Mouse (Mus musculus): ENCODE data around the gene Gpr61. TPM values are rescaled to one million over a fixed set of nuclear protein-coding genes. Genes with fewer than 3 reads are reported as not detected.

The Gpr61 gene
- total RNA-seq, 4 experiments from 2014 or later: not detected

DNA sequence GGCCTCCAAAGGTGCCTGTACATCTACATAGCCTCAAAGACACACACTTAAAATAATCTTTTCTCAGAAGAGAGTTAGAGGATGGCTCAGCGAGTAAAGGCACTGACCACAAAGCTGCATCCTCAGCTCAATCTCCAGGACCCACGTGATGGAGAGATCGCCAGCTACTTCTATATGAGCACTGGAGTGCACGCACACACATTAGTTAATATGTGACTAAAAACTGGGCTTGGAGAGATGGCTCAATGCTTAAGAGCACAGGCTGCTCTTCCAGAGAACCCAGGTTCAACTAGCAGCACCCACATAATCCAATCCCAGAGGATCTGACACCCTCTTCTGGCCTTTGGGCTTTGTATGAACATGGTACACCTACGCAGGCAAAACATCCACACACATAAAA lies 23.5 kb downstream of the Gpr61 start:
- DNase-seq (ENCODE audit: low spot score): no peak

DNA sequence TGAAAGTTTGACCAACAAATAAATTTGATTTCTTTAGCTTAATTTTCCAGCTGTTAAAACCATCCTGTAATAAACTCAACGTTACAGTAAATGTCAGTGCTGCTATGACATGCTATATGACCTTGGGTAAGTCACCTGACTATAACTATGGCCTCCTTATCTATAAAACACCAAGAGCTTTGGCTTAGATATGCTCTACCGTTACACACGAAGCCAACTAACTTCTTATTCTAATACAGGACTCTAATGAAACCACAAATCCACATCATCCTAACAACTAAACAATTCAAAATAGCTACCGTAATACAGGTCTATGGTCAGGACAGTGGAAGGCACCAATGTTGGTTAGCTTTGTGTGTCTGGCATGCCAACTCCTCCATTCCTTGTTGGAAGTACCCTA lies 24.9 kb downstream of the Gpr61 start:
- DNase-seq (ENCODE audit: low spot score): no peak

DNA sequence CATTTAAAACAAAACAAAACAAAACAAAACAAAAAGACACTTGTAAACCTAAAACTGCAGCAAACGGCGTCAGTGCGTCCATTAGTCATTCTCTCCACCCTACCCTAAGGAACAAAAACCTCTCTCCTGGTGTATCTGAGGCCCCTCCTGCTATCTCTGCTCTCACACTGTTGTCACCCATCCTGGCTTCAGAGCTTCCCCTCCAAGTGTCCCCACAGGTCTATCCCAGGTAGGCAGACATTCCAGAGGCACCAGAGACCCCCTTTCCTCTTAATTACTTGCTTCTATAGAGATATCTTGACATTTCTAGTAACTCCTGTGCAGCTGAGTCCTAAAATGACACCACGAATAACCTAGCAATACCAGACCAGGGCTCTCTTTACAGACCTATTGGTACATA lies 25.3 kb downstream of the Gpr61 start:
- no peak for DNase-seq (ENCODE audit: low spot score)

DNA sequence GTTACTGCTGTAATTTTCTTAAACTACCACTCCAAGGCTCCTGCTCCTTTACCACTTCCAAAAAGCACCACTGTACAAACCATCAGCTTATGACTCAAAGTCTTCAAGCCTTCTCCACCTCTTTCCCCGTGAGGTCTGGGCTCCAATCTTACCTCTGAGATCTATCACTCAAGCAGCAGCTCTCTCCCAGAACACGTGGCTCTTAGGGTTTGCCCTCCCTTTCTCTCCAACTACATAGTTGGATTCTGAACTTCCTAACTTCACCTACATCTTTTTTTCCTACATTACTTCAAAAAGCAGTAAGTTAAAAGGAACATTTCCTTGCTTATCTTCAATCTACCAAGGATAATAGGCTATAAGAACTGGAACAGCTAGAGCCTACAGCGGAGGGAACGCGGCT lies 26.2 kb downstream of the Gpr61 start:
- no peak for DNase-seq (ENCODE audit: low spot score)

DNA sequence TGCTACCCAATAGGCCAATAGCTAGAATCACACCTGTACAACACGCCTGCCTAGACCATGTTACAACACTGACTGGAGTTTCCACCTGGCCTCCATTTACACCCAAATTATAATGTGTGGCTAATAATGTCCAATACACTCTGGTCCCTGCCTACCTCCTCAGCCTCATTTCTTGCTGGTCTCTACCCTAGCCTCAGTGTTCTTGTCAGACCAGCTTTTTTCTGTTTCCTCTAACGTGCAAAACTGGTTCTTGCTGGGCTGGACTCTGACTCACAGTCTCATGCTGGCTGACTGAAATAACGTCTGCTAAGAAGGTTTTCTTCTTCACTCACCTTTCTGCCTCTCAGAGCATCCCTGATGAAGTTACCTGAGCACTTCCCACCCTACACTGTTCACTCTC lies 28.4 kb downstream of the Gpr61 start:
- no peak for DNase-seq (ENCODE audit: low spot score)

DNA sequence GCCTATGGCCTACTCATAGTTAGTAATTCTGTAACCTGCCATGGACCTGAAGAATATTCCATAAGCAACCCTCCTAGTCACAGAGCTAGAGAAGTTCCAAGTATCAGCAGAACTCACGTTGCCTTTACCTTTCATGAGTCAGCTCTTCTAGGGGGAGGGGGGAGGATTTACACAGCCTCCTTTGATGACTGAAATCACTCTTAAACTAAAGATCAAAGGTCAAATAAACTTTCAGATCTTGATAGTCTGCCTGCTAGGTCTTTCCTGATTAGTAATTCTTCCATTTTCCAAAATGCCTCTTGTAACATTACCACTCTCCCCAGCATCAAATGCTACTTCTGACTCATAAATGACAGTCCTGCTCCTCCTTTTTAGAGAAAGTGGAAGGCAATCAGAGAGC lies 30.6 kb downstream of the Gpr61 start:
- DNase-seq (ENCODE audit: low spot score): no peak

DNA sequence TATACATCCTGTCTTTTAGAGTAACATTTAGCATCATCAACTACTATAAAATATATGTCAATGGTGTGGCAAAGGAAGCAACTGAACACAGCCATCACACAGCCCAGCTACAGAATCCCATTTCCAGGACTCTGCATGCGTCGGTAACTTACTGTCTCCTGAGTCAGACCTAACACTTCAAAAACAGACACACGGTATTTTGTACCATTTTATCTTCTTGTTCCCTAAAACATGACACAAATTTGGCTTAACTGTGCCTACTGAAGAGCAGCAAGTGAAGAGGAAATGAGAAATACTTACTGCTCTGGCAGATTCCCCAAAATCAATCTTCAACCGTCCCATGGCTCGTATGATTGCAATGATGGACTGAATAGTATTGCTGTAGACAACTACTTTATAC lies 31.4 kb downstream of the Gpr61 start:
- no peak for DNase-seq (ENCODE audit: low spot score)

DNA sequence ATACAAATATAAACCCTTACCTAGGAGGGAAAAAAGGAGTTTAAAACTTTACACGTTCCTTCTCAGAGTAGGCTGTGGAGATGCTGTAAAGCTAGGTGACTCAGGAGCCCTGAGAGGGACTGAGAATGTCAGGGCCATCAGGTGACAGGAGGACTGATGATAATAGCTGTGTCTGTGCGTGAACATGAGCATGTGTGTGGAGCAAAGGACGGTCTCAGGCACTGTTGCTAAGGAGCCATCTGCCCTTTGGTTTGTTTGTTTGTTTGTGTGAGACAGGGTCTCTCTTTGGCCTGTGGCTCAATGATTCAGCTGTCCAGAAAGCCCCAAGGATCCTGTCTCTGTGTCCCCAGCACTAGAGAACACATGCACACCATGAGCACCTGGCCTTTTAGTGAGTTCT lies 33.6 kb downstream of the Gpr61 start:
- no peak for DNase-seq (ENCODE audit: low spot score)

DNA sequence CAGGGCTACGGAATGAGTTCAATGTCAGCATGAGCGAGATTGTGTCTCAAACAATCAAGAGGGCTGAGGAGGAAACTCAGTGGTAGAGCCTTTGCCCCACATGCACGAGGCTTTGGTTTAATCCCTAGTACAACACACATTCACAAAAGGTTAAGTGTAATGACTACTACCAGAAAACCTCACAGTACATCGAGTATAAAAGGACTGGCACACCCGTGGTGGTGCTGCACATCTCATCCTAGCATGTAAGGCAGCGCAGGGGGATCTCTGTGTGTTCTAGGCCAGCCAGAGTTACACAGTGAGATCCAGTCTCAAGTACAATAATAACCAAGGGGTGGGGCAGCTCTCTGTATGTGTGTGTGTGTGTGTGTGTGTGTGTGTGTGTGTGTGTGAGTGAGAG lies 37.2 kb downstream of the Gpr61 start:
- DNase-seq (ENCODE audit: low spot score): no peak

DNA sequence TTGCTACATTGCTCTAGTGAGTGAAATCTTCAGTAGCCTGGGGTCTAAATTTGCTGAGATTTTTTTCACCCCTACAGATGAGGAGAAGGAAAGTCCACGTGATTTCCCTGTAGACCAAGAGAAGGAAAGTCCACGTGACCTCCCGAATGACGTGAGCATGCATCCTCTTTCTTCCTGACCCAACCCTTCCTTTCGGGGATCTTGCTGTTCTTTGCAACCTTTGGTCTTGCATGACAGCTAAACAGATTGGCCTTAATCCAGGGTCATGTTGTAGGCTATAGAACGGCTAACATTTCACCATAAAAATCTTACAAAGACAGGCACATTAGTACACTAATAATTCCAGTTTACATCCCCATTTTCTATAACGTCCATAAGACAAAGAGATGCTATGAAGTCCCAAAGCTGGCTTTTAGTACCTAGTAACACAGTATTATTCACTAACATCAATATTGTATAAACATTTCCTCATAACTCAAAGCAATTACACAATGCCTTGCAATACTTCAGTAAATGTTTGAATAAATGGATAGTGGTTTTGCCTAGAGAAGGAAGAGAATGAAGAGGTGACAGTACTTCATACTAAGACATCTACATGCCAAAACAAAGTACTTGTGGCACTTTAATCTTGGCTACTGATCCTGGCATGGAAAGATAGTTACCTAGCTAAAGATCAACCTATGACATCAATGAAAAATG lies 40.9 kb downstream of the Gpr61 start:
- peak; percentile 36 for DNase-seq (ENCODE audit: low spot score)

DNA sequence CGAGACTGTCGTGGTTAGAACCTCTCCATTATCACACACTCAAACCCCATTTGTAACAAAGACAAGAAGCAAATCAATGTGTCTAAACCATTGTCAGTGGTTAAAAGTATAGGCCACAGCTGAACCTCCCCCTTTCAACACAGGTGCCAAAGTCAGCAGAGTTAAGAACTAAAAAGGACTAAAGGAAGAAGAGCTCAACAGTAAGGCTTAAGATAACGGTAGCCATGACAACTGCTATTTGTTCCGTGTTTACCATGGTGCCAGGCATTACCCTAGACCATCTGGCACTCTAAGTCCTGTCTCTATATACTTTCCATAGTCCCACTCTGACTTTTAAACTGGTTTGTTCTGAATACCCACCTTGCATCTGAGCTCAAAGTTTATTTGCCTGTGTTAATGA lies 42.0 kb downstream of the Gpr61 start:
- DNase-seq (ENCODE audit: low spot score): no peak

DNA sequence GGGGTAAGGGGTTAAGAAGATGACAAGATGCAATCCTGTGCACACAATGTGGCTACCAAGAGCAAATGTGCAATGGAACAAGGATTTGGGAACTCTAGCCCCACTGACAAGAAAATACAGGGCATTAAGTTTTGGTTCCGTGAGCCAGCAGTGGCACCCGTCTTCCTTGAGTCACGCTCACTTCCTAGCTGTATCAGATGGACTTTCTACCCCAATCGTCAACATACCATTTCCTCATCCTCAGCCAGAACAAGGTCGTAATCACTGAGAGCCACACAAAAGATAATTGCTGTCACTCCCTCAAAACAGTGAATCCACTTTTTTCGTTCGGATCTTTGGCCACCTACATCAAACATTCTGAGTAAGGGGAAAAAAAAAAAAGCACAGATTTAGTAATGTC lies 42.4 kb downstream of the Gpr61 start:
- DNase-seq (ENCODE audit: low spot score): no peak

DNA sequence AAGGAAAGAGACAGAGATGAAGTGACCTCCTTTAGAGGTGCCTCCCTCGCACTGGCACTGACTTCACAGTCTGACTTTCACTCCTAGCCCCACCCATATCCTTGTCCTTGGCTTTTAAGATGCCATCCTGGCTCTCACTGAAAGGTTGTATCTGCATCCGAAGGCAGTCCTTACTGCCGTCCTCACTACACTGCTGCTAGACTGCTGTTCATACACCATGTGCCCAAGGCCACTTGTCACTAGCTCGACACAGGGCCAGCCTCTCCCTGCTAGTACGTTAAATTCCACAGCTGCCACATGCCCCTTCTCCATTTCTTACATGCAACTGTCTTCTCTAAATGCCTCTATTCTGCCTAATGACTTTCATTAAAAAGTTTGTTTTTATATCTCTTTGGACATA lies 43.4 kb downstream of the Gpr61 start:
- DNase-seq (ENCODE audit: low spot score): no peak

DNA sequence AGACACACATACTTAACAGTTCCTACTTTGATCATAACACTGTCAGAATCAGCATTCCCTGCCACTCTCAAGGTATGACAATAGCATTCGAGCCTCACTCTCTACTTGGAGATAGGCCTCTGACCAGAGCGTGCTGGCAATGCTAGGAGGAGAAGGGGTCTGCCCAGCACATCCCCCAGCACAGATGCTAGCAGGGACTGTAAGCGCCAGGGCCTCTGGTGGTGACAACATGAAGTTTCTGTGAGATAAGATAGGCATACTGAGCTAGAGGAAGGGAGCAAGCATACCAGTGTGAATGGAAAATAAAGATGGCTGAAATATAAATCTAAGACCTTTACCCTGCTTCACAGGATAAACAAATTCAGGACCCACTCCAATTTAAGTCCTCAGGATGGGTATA lies 49.4 kb downstream of the Gpr61 start:
- no peak for DNase-seq (ENCODE audit: low spot score)

DNA sequence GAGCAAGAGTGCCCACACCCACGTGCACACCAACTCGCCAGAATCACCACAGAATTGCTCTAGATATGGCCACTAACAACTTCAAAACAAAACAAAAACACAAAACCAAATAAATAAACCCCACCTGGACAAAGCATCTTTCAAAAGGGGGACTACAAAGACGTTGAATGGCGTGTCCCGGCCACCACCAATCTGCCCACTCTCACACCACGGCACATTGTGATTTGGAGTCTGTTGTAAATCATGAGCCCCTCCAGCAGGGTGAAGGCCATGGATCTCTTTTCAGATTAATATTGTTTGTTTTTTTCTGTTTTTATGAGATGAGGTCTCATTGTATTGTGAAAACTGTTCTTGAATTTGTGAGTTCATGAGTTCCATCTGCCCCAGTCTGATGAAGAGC lies 52.6 kb downstream of the Gpr61 start:
- no peak for DNase-seq (ENCODE audit: low spot score)

DNA sequence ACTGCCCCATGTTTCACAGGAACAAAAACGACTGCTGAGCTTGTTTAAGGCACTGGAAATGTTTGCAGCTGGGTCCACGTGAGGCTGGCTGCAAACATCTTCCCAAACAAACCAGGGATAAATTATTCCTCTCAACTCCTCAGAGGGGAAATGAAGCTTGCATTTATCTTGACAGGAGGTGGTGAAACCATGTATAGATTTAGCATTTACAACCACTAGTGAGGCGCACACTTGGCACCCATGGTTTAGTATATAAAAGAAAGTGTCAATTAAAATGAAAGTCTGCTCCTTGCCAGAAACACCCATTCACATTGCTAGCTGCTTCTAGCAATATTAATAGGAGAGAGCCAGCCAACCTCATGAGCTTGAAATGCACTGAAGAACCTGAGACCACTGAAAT lies 53.1 kb downstream of the Gpr61 start:
- no peak for DNase-seq (ENCODE audit: low spot score)

Other genes starting within 250 kb of the Gpr61 start
- gene Gstm7, start 223.1 kb downstream of the Gpr61 start, total RNA-seq (2022): 100 to 1,000 TPM in 1 of 4 experiments, 10 to 100 TPM in 3; 87.6 to 100 (median 91.6) TPM
- gene Gstm6, start 211.1 kb downstream of the Gpr61 start, total RNA-seq (2022): 1 to 10 TPM; 3.4 to 6.0 (median 5.0) TPM
- gene Gstm3, start 185.6 kb downstream of the Gpr61 start, total RNA-seq (2022): not detected
- 100 to 1,000 TPM; 237 to 300 (median 263) TPM for gene Gstm2, start 168.4 kb downstream of the Gpr61 start, total RNA-seq (2022)
- gene Gstm1, start 136.9 kb downstream of the Gpr61 start, total RNA-seq (2022): 100 to 1,000 TPM; 385 to 498 (median 396) TPM
- 10 to 100 TPM; 12.6 to 14.4 (median 13.3) TPM for gene Gstm4, start 110.0 kb downstream of the Gpr61 start, total RNA-seq (2022)
- 1 to 10 TPM; 3.9 to 5.2 (median 4.7) TPM for gene Ampd2, start 68.2 kb downstream of the Gpr61 start, total RNA-seq (2022)
- gene Gnat2, start 62.1 kb downstream of the Gpr61 start, total RNA-seq (2022): under 1 TPM in 2 of 4 experiments, not detected in 2; 0.28 to 0.47 TPM
- gene Gnai3, start 8.7 kb downstream of the Gpr61 start, total RNA-seq (2022): 10 to 100 TPM; 12.7 to 15.9 (median 13.0) TPM
- 10 to 100 TPM; 17.2 to 18.9 (median 18.1) TPM for gene Amigo1, start 31.5 kb upstream of the Gpr61 start, total RNA-seq (2022)
- 1 to 10 TPM; 5.4 to 8.3 (median 6.5) TPM for gene Cyb561d1, start 46.3 kb upstream of the Gpr61 start, total RNA-seq (2022)
- 1 to 10 TPM; 1.7 to 2.7 (median 2.3) TPM for gene Atxn7l2, start 56.1 kb upstream of the Gpr61 start, total RNA-seq (2022)
- gene Sypl2, start 71.8 kb upstream of the Gpr61 start, total RNA-seq (2022): 1 to 10 TPM; 1.3 to 2.4 (median 2.1) TPM
- 10 to 100 TPM; 46.3 to 59.0 (median 50.8) TPM for gene Psma5, start 102.0 kb upstream of the Gpr61 start, total RNA-seq (2022)
- 10 to 100 TPM; 17.5 to 20.2 (median 19.0) TPM for gene Sort1, start 129.2 kb upstream of the Gpr61 start, total RNA-seq (2022)
- gene Mybphl, start 210.0 kb upstream of the Gpr61 start, total RNA-seq (2022): 10 to 100 TPM; 42.7 to 64.1 (median 55.8) TPM
- gene Psrc1, start 229.0 kb upstream of the Gpr61 start, total RNA-seq (2022): under 1 TPM in 3 of 4 experiments, not detected in 1; 0.20 to 0.31 (median 0.22) TPM